In the genomic region with DNA sequence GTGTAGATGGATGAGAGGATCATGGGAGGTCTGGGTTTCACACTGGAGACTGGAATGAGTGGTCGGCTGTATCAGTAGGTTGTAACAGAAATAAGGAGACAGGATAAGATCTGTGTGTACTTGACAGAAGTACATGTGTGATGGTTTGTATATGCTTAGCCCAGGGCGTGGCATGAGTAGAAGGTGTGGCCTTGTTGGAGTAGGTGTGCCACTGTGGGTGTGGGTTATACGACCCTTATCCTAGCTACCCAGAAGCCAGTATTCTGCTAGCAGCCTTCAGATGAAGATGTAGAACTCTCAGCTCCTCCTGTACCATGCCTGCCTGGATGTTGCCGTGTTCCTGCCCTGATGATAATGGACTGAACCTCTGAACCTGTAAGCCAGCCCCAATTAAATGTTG, we compare ENCODE assay signal across 6 mouse cellular contexts.
A peak's percentile ranks its signal among the peaks of the same experiment; 100 is the strongest.
DNase-seq lines count a peak whose midpoint lies in the region; ATAC-seq and TF ChIP-seq lines count a peak whose summit lies in the region.
"Not testable (repeated sequence)": the region's sequence is repeated elsewhere in the genome, so short reads cannot be mapped to it uniquely, and the experiment has no call there.

No protein-coding gene starts in this region.

- TF ChIP-seq CTCF in liver, embryonic 14.5 days (IDR thresholded peaks at IDR 0.05; ENCODE audit: low read depth), result not testable (repeated sequence)

- peak; percentile 46 for DNase-seq in heart, adult 11 months
- not testable (repeated sequence) for DNase-seq in liver, embryonic 13.5 days; liver, embryonic 14.5 days (ENCODE audit: low read depth in 3 of 3, low spot score in 3 of 3)

- not testable (repeated sequence) for H3K4me1 ChIP-seq in liver, embryonic 12.5 days; liver, embryonic 13.5 days (replicated peaks); liver, embryonic 14.5 days (replicated peaks; ENCODE audit: control insufficient read depth in 2 of 2, insufficient read depth in 2 of 2, low read length in 1 of 2); liver, embryonic 15.5 days (replicated peaks); liver, embryonic 16.5 days (ENCODE audit: control insufficient read depth, low read depth, low read length)

- H3K4me3 ChIP-seq in liver, embryonic 12.5 days; liver, embryonic 13.5 days (replicated peaks); liver, embryonic 14.5 days (ENCODE audit: insufficient read depth in 1 of 2, low read depth in 2 of 2, low read length in 2 of 2); liver, embryonic 15.5 days (replicated peaks); liver, embryonic 16.5 days (ENCODE audit: low read depth, low read length): not testable (repeated sequence)

- H3K4me2 ChIP-seq in liver, embryonic 12.5 days; liver, embryonic 13.5 days; liver, embryonic 14.5 days (ENCODE audit: low read depth); liver, embryonic 15.5 days; liver, embryonic 16.5 days (ENCODE audit: low read depth, low read length): not testable (repeated sequence)

- not testable (repeated sequence) for H3K36me3 ChIP-seq in liver, embryonic 12.5 days; liver, embryonic 13.5 days; liver, embryonic 14.5 days (replicated peaks; ENCODE audit: control insufficient read depth, insufficient read depth, low read depth); liver, embryonic 15.5 days (replicated peaks); liver, embryonic 16.5 days (ENCODE audit: control insufficient read depth, insufficient read depth)

- 54% methylated on average over 4 of the region's 4 CpGs for WGBS in liver, embryonic 12.5 days (ENCODE audit: insufficient replicate concordance)
- 44% methylated on average over 4 of the region's 4 CpGs for WGBS in liver, embryonic 13.5 days (ENCODE audit: insufficient replicate concordance)
- WGBS in liver, embryonic 14.5 days (ENCODE audit: insufficient replicate concordance), result 44% methylated on average over 4 of the region's 4 CpGs
- 55% methylated on average over 4 of the region's 4 CpGs for WGBS in liver, embryonic 15.5 days (ENCODE audit: insufficient replicate concordance)
- 47% methylated on average over 4 of the region's 4 CpGs for WGBS in liver, embryonic 16.5 days (ENCODE audit: insufficient replicate concordance)

- not testable (repeated sequence) for TF ChIP-seq EP300 in liver, embryonic 14.5 days (IDR thresholded peaks at IDR 0.05; ENCODE audit: low read depth)

- ATAC-seq in liver, embryonic 12.5 days, result 0 out of 2 replicates have a peak, but pooled peaks have one; percentile 21
- peak; percentile 65 for ATAC-seq in liver, embryonic 13.5 days (ENCODE audit: low read depth)
- ATAC-seq in liver, embryonic 14.5 days (ENCODE audit: insufficient read depth), result peak; percentile 57
- ATAC-seq in liver, embryonic 15.5 days (ENCODE audit: insufficient read depth), result peak; percentile 57
- ATAC-seq in liver, embryonic 16.5 days (ENCODE audit: low read depth), result peak; percentile 50; the same call in 1 of the 2 replicates

- H3K9me3 ChIP-seq in liver, embryonic 12.5 days (replicated peaks); liver, embryonic 13.5 days (replicated peaks); liver, embryonic 14.5 days (ENCODE audit: control insufficient read depth, low read length); liver, embryonic 15.5 days (replicated peaks); liver, embryonic 16.5 days (replicated peaks; ENCODE audit: control insufficient read depth, low read length): not testable (repeated sequence)

- H3K27me3 ChIP-seq in liver, embryonic 12.5 days (replicated peaks); liver, embryonic 13.5 days; liver, embryonic 14.5 days (ENCODE audit: control insufficient read depth, insufficient read depth, low read length); liver, embryonic 15.5 days; liver, embryonic 16.5 days (ENCODE audit: control insufficient read depth, insufficient read depth, low read depth, low read length): not testable (repeated sequence)

- H3K27ac ChIP-seq in liver, embryonic 12.5 days; liver, embryonic 13.5 days; liver, embryonic 14.5 days; liver, embryonic 15.5 days (replicated peaks); liver, embryonic 16.5 days (ENCODE audit: low read length): not testable (repeated sequence)

- H3K9ac ChIP-seq in liver, embryonic 12.5 days; liver, embryonic 13.5 days; liver, embryonic 14.5 days (replicated peaks); liver, embryonic 15.5 days; liver, embryonic 16.5 days (ENCODE audit: low read depth, low read length): not testable (repeated sequence)
